Mouse (Mus musculus): ENCODE measurements at regions not wholly inside any gene's neighbourhood (a gene's known extent, or its start where the extent isn't known, plus 50 kb on each side); places are given as distances from the start of the nearest gene placed in this dataset.

DNA sequence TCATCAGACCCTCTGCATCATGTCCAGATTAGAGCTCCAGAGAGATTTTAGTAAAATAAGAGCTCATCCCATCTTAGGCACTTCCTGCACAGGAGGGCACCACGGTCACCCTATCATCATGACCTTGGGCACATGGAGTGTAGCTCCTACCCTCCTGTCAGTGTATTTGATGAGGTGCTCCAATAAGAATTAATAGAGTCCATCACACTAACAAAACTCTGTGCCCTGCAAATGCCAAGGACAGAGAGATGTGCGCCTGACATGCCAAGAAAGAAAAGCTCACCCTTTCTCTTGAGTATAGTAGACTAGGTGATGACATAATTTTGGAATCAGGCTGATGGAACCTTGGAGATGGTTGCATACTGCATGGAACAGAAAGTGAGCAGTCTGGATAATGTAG is 371.0 kb upstream of the Fam19a5 start:
- TF ChIP-seq FLI1 (IDR thresholded peaks at IDR 0.05; ENCODE audit: low read length) = no peak
- no peak for TF ChIP-seq GATA1 (IDR thresholded peaks at IDR 0.05; ENCODE audit: borderline replicate concordance, low read length)
